Mouse (Mus musculus): ENCODE measurements at regions not wholly inside any gene's neighbourhood (a gene's known extent, or its start where the extent isn't known, plus 50 kb on each side); places are given as distances from the start of the nearest gene placed in this dataset.

DNA sequence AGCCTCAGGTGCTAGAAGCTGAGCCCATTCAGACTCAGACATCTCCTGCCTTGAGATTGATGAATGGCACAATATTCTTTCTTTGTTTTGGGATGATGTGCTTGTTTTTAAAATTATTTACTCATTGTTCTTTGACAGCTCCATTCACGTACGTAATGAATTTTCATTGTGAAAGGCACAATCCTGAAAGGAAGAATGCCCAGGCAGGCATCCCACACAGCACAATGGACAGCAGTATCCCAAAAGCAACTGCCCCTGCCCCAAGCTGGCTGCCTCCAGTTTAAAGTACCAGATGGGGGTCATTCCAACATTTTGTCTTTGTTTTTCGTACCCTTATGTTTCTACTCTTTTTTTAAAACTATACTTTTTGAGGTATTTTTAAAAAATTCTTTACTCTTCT lies 210.9 kb upstream of the St8sia2 start:
- no peak for TF ChIP-seq CTCF (IDR thresholded peaks at IDR 0.05)
- intact Hi-C loops (cut with DNase I): no loop called here
- Histone ChIP-seq H3K27ac (no peak overlapping the region), H3K4me3 (no peak overlapping the region)
- DNase-seq (ENCODE audit: extremely low spot score in 1 of 2, low spot score in 2 of 2): no peak

DNA sequence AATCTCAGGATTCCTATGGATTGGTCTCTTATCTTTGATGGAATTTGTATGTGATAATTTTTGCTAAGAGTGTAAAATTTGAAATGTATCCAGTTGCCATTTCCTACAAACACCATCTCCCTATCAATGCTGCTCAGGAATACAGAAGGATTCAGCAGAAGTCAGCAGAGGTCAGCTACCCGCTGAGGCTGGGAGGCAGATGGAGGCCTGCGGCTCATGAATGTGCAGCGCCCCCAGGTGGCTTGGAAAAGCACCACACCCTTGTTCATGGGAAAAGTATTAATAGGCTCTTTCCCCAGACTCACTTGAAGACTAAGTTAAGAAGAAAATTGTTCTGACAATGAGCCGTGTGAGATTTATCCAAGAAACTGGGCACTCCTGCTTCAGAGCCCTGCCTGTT lies 187.2 kb upstream of the St8sia2 start:
- intact Hi-C loops (cut with DNase I): no loop called here
- H3K4me3 ChIP-seq: no peak overlapping the region
- TF ChIP-seq CTCF (IDR thresholded peaks at IDR 0.05): peak; percentile 39
- no peak for DNase-seq (ENCODE audit: extremely low spot score in 1 of 2, low spot score in 2 of 2)
- no peak overlapping the region for H3K27ac ChIP-seq

DNA sequence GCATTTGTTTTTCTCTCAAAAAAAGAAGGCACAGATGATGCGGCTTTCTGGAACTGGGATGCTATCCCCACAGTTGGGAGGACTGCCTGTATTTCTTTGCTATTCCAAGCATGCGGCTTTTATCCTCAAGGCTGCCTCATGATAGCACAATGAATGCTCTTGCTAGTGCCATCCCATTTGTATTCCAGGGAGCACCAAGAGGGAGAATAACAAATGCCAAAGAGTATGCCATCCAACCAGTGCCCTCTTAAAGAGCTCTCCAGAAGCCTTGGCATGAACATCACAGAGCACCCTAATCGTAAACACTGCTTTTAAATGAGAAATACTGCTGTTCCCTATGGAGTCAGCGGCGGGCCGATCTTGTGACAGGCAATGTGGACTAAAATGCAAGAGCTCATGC lies 185.3 kb upstream of the St8sia2 start:
- no peak for TF ChIP-seq CTCF (IDR thresholded peaks at IDR 0.05)
- Histone ChIP-seq H3K27ac (no peak overlapping the region), H3K4me3 (no peak overlapping the region)
- intact Hi-C loops (cut with DNase I): no loop called here
- DNase-seq (ENCODE audit: extremely low spot score in 1 of 2, low spot score in 2 of 2): no peak

DNA sequence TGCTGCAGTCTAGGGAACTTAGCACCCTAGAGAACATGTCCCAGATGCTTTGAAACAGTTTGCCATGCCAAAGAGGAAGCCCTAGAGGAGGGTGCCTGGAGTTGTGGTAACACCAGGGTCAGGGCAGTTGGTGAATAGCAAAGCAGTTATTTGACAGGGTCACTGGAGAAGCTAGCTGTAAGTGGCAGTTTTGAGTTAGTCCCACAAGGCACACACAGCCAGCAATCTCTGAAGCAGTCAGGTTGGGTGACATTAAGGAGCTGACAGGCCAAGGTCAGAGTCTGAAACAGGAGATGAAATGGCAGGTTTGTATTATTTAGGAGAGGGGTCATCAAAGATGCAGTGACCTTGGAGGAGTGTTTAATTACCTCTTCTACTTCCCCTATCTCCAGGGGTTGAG lies 171.2 kb upstream of the St8sia2 start:
- no peak for DNase-seq (ENCODE audit: extremely low spot score in 1 of 2, low spot score in 2 of 2)
- intact Hi-C loops (cut with DNase I): no loop called here
- Histone ChIP-seq H3K27ac (no peak overlapping the region), H3K4me3 (no peak overlapping the region)
- TF ChIP-seq CTCF (IDR thresholded peaks at IDR 0.05): no peak

DNA sequence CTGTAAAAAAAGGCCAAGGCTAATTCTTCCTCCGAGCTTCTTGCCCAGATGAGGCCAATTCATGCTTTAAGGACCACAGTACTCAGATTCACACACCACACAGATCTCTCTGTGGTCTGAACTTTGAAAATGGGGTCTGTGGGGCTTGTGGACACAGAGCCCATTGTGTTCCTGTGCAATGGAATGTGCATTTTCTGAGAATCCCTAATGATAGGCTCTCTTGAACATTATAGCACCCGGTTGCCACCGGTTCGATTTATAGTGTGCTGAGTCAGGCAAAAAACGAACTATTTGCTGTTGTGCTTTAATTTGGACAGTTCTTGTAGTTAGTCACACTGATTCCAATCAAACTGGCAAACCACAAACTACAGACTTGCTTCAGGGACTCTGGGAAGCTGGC lies 160.7 kb upstream of the St8sia2 start:
- no peak overlapping the region for H3K4me3 ChIP-seq
- intact Hi-C loops (cut with DNase I): no loop called here
- no peak overlapping the region for H3K27ac ChIP-seq
- DNase-seq (ENCODE audit: extremely low spot score in 1 of 2, low spot score in 2 of 2): no peak
- no peak for TF ChIP-seq CTCF (IDR thresholded peaks at IDR 0.05)

DNA sequence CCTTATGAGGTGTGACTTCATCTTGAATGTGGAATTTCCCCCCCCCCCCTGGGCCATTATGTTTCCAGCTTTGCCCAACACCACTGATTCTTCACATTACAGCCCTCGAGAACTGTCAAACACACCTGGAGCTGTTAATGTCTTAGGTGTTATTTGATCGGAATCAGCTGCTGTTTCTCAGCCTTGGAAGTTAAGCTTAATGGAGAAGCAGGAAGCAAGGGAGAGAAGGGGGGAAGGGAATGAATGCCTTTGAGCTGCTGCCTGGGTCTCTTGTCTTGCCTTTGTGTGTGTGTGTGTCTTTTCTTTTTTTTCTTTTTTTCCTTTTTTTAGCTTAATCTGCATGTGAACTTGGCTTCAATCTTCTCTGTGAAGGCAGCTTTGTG lies 159.7 kb upstream of the St8sia2 start:
- no peak for DNase-seq (ENCODE audit: extremely low spot score in 1 of 2, low spot score in 2 of 2)
- H3K27ac ChIP-seq: no peak overlapping the region
- no peak for TF ChIP-seq CTCF (IDR thresholded peaks at IDR 0.05)
- intact Hi-C loops (cut with DNase I): no loop called here
- H3K4me3 ChIP-seq: no peak overlapping the region

DNA sequence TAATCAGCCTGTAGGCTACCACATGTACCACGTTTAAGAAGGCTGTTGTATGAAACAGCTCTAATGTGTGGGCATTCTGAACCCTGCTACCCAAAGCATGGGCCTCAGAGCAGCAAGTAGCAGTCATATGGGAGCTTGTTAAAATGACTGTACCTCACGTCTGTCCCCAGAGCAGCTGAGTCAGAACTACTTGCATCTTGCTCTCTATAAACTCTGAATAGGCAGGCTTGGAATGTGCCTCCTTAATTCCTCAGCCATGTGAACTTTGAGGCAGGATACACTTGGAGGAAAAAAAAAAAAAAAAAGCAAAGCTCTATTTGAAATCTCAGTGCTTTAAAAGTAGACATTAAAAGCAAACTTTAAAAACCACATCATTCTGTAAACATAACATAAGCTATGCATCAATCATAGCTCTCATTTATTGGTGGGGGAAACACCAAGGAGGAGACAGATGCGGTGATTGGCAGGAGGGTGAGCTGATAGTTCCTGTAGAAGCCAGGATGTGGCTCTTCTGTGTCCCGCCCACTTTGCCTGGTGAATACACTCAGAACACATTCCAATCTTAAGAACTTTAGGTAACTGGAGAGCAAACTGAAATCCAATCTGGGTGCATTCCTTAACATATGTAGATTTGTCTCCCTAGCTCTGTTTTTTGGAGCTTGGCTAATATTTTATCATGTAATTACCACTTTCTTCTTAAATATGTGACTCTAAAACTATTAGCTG lies 159.2 kb upstream of the St8sia2 start:
- no peak for DNase-seq (ENCODE audit: extremely low spot score in 1 of 2, low spot score in 2 of 2)
- no peak for TF ChIP-seq CTCF (IDR thresholded peaks at IDR 0.05)
- no peak overlapping the region for H3K27ac ChIP-seq
- intact Hi-C loops (cut with DNase I): no loop called here
- H3K4me3 ChIP-seq: no peak overlapping the region

DNA sequence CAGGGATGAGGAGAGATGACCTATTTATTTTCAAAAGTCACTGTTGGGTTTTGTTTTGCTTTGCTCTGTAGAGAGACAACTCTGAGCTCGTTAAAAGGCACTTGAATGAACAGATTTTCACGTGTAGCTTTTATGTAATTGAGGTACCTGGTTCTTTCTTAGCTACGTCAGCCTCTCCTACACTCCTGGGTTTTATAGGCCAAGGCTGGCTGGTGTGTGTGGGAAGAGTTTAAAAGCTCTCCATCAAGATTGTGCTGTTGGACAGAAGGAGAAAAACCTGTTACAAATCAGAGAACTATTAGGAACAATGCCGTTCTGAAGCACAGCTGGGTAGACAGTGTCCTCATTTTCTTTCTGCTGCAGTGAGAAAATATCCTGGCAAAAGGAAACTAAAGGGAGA lies 138.1 kb upstream of the St8sia2 start:
- no peak overlapping the region for H3K27ac ChIP-seq
- TF ChIP-seq CTCF (IDR thresholded peaks at IDR 0.05): no peak
- intact Hi-C loops (cut with DNase I): no loop called here
- no peak for DNase-seq (ENCODE audit: extremely low spot score in 1 of 2, low spot score in 2 of 2)
- H3K4me3 ChIP-seq: no peak overlapping the region

DNA sequence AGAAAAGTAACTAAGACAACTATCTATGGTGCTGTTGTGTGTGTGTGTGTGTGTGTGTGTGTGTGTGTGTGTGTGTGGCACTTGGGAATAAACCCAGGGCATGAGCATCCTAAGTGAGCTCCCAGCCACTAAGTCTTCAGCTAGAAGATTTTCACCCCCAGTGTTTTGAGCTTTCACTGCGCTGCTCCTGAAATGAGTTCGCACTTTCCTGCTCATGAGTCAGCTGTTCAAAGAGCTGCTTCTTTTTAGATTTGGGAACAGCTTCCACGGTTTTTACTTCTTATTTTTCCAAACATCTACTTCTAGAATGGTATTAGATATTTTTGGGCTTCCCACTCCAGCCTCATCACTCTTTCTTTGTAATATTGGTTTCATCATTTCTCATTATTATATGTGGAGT lies 129.7 kb upstream of the St8sia2 start:
- intact Hi-C loops (cut with DNase I): no loop called here
- H3K4me3 ChIP-seq: no peak overlapping the region
- no peak for TF ChIP-seq CTCF (IDR thresholded peaks at IDR 0.05)
- no peak for DNase-seq (ENCODE audit: extremely low spot score in 1 of 2, low spot score in 2 of 2)
- no peak overlapping the region for H3K27ac ChIP-seq

DNA sequence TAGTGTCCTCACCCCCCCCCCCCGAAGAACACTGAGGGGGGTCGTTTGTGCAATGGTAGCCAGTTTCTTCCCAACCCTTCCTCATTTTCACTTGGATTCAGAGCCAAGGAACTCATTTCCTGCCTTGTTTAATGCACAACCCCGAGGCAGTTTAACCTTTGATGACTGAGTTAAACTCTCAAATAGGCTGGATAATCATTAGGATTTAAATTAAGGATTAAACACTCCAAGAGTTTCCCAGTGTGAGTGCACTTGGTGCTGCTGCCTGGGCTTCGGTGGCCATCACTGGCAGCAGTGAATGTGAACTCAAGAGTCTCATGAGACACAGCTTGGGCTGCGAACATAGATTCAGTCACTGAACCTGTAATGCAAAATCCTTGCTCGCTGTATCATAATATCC lies 124.7 kb upstream of the St8sia2 start:
- DNase-seq (ENCODE audit: extremely low spot score in 1 of 2, low spot score in 2 of 2): no peak
- H3K4me3 ChIP-seq: no peak overlapping the region
- TF ChIP-seq CTCF (IDR thresholded peaks at IDR 0.05): no peak
- no peak overlapping the region for H3K27ac ChIP-seq
- intact Hi-C loops (cut with DNase I): no loop called here

DNA sequence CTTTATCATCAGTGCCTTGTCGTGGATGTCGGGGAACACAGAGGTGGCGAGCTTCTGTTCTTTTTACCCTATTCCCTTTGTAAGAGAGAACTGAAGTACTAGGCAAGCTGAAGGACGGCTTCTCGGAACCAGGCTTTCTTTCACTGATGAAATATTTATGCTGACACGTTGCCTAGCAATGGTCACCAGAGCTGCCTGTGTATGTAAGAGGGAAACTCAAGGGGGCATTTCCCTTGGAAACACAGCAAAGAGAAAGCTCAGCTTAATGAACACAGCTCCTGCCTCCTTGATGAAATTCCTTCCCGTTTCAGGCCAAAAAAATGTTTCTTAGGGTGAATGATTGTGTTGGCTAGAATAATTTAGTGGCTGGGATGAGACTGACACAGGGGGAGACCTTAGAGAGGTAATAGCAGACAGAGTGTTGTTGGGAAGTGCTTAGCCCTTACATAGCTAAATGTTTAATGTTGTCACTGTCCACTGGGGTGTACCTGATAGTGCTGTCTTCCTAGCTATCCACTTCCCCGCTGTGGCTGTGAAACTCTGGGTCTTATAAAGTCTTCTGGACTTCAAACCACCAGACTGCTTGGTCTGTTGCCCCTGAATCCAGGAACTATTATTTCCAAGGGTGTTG lies 116.8 kb upstream of the St8sia2 start:
- intact Hi-C loops (cut with DNase I): no loop called here
- no peak for TF ChIP-seq CTCF (IDR thresholded peaks at IDR 0.05)
- H3K4me3 ChIP-seq: no peak overlapping the region
- no peak overlapping the region for H3K27ac ChIP-seq
- no peak for DNase-seq (ENCODE audit: extremely low spot score in 1 of 2, low spot score in 2 of 2)

DNA sequence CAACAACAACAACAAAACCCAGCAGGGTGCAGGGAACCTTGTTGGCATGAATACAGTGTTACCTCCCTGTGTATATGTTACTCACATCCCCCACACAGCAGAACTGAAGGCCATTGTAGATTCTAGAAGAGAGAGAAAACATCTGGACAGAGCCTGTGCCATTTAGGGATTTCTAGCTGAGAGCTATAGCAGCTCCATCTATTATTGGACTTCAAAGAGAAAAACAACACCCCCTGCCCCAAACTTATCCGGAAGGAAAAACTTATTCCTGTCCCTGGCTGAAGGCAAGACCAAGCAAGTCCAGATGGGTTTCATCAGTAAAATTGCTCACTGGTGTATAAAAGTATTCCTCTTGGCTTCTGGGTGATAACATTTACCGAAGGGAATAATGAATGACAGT lies 98.6 kb upstream of the St8sia2 start:
- no peak for TF ChIP-seq CTCF (IDR thresholded peaks at IDR 0.05)
- Histone ChIP-seq H3K4me3 (no peak overlapping the region), H3K27ac (no peak overlapping the region)
- intact Hi-C loops (cut with DNase I): no loop called here
- no peak for DNase-seq (ENCODE audit: extremely low spot score in 1 of 2, low spot score in 2 of 2)

DNA sequence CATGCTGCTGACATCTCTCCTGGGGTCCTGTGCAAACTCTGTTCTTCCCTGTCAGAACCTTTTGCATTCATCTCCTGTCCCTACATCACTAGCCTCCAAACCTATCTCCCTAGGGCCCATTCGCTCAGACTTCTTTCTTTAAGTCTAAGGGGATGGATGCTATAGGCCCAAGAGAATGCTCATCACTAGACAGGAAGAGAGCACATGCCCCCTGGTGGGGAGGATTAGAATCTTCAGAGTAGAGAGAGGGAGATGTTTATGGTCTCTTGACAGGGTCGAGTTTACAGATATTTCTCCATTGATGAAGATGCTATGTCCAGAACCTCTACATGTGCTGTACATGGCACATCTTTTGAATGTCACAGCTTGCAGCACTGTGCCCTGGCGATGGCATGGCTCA lies 94.9 kb upstream of the St8sia2 start:
- Histone ChIP-seq H3K27ac (no peak overlapping the region), H3K4me3 (no peak overlapping the region)
- no peak for DNase-seq (ENCODE audit: extremely low spot score in 1 of 2, low spot score in 2 of 2)
- TF ChIP-seq CTCF (IDR thresholded peaks at IDR 0.05): peak; percentile 55
- intact Hi-C loops (cut with DNase I): loop anchor here (5.0 kb wide), 3 partner anchors 81 to 451 kb away; no protein-coding TSS in a partner anchor

Measured in left cerebral cortex, adult 2 months (tissue).